Mouse (Mus musculus) subcutaneous adipose tissue, adult 2 months (tissue): ENCODE measurements around the gene Olfr948. TPM values are rescaled to one million over a fixed set of nuclear protein-coding genes. Genes with fewer than 3 reads are reported as not detected.

ENCODE experiments used
- polyA plus RNA-seq: library from polyadenylated mRNA; depleted of rRNA; stranded (reverse); fragments of >200 nt; gene quantifications from 2 replicates; pipeline ENCODE4 v1.2.3, GENCODE M21; 2012; ENCODE audit warnings: low replicate concordance; rRNA removed

The Olfr948 gene
- polyA plus RNA-seq = not detected in 2 replicates

GRCm38 (mm10) chr9:39325945-39326344 lies at the start of gene Olfr948:
Gene Olfr948 (minus strand): TSS chr9:39326045.

GRCm38 (mm10) chr9:39276718-39277117 lies 49.1 kb downstream of the Olfr948 start, which contains the start of gene Olfr945:
Gene Olfr945 (minus strand): TSS chr9:39276818.

Other genes starting within 250 kb of the Olfr948 start
- gene Olfr938, start 247.2 kb downstream of the Olfr948 start, polyA plus RNA-seq = not detected in 2 replicates
- gene Olfr27, start 197.9 kb downstream of the Olfr948 start, polyA plus RNA-seq = not detected in 2 replicates
- gene Olfr943, start 159.7 kb downstream of the Olfr948 start, polyA plus RNA-seq = not detected in 2 replicates
- gene Olfr944, start 124.1 kb downstream of the Olfr948 start, polyA plus RNA-seq = not detected in 2 replicates
- gene Olfr1537, start 76.1 kb downstream of the Olfr948 start, polyA plus RNA-seq = not detected in 2 replicates
- not detected in 2 replicates for gene Olfr945, start 49.2 kb downstream of the Olfr948 start, polyA plus RNA-seq
- gene Olfr951, start 61.4 kb upstream of the Olfr948 start, polyA plus RNA-seq = not detected in 2 replicates
- not detected in 2 replicates for gene Olfr952, start 101.1 kb upstream of the Olfr948 start, polyA plus RNA-seq
- gene Olfr954, start 130.7 kb upstream of the Olfr948 start, polyA plus RNA-seq = not detected in 2 replicates
- gene Olfr955, start 145.9 kb upstream of the Olfr948 start, polyA plus RNA-seq = not detected in 2 replicates
- not detected in 2 replicates for gene Olfr44, start 167.9 kb upstream of the Olfr948 start, polyA plus RNA-seq
- gene Olfr957, start 189.8 kb upstream of the Olfr948 start, polyA plus RNA-seq = not detected in 2 replicates
- gene Olfr958, start 228.0 kb upstream of the Olfr948 start, polyA plus RNA-seq = not detected in 2 replicates
- gene Olfr959, start 249.5 kb upstream of the Olfr948 start, polyA plus RNA-seq = not detected in 2 replicates